Mouse (Mus musculus) ES-CJ7 (cell line): Measurements from ENCODE around the gene Adam17.
A peak's percentile ranks its signal among the peaks of the same experiment; 100 is the strongest.

Experiments
- DNase-seq: peaks from one replicate; pipeline ENCODE4 v3.0.0; 2011; ENCODE audit warnings: low read depth, low spot score

Gene Adam17

DNA sequence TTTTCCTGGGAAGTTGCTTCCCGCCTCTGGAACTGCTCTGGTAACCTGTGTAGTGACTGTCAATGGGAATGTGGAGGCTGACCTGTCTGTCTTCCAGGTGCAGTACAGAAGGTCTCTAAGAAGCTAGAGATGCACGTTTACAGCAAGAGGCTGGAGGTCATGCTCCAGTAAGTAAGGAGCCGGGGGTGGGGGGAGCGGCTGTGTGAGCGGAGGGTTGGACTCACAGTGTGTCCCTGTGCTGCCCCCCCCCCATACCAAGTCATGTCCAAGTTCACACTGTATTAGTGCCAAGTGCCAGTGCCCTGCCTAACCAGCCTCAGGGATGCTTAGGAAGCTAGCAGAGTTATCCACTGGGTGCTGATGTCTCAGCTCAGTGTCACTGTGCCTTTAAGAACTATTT is 61.2 kb downstream of the Adam17 start:
- DNase-seq, result no peak

DNA sequence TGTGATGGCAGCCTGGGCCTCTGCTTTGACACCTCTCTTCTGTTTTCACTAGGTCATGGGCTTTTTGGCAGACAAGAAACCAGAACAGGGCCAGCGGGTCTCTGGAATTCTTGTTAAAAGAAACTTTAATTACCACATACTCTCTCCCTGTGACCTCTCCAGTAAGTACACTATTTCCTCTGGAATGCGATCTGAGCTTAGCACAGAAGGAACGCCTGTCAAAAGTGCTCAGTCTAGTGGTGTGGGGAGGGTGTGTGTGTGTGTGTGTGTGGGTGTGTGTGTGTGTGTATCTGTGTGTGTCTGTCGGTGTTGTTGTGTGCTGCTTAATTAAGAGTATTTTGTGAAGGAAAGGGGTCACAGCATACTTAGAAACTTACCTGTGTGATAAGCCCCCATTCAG is 66.7 kb downstream of the Adam17 start:
- DNase-seq, result no peak

DNA sequence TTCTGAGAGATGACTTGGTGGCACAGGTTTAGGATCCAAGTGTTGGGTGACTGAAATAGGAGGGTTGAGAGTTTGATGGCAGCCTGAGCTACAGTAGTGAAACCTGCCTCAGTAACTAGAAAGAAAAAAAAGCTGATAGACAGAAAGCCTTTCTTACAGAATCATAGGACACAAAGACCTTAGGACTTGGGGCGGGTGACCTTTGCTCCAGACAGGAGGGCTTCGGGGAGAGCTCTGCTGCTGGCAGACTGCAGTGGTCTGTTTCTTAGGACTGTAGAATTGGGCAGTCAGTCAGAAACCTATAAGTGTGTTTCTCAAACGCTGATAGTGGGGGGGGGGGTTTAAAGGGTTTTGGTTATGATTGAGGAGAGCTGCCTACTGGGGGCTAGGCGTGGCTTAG is 67.7 kb downstream of the Adam17 start:
- DNase-seq, result no peak

DNA sequence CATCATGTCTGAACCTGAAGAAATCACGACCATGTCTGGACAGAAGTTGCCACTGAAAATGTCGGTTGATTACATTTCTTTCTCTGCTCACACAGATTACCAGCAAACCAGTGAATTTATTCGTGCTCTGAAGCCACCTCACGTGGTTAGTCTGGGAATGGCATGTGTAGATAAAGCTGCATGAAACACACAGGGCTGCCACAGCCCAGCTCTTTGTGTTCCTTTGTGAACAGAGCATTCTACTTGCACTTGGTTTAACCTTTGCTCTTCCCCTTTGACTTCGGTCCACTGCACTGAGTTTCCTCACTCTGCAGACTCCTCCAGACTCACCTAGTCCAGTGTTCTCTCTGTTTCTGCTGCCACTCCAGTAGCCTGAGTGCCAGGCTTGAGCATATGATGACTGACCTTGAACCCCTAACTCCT is 71.1 kb downstream of the Adam17 start:
- no peak for DNase-seq

DNA sequence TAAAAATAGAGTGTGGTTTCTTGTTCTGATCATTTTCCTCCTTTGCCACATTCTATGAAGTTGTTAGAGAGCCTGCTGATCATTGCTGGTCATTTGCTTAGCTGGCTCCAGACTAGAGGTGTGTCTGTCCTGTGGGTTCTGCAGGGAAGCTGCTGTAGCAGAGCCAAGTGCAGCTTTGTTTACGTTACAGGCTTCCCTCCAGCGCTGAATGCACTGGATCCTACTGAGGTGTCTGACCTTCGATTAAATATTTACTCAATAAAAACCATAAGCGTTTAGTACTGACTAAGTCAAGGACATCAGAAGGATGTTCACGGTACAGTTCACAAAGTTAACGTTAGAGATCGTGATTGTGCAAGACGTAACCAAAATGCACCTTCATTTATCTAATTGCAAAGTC is 71.5 kb downstream of the Adam17 start:
- no peak for DNase-seq

GRCm38 (mm10) chr12:21301324-21301723 is 72.1 kb downstream of the Adam17 start:
- no peak for DNase-seq

GRCm38 (mm10) chr12:21298856-21299255 is 74.6 kb downstream of the Adam17 start:
- no peak for DNase-seq

GRCm38 (mm10) chr12:21289651-21290050 is 83.8 kb downstream of the Adam17 start:
- DNase-seq, result no peak

- DNase-seq, result no peak
Measured at GRCm38 (mm10) chr12:21288716-21289395, 84.6 kb downstream of the Adam17 start.

DNA sequence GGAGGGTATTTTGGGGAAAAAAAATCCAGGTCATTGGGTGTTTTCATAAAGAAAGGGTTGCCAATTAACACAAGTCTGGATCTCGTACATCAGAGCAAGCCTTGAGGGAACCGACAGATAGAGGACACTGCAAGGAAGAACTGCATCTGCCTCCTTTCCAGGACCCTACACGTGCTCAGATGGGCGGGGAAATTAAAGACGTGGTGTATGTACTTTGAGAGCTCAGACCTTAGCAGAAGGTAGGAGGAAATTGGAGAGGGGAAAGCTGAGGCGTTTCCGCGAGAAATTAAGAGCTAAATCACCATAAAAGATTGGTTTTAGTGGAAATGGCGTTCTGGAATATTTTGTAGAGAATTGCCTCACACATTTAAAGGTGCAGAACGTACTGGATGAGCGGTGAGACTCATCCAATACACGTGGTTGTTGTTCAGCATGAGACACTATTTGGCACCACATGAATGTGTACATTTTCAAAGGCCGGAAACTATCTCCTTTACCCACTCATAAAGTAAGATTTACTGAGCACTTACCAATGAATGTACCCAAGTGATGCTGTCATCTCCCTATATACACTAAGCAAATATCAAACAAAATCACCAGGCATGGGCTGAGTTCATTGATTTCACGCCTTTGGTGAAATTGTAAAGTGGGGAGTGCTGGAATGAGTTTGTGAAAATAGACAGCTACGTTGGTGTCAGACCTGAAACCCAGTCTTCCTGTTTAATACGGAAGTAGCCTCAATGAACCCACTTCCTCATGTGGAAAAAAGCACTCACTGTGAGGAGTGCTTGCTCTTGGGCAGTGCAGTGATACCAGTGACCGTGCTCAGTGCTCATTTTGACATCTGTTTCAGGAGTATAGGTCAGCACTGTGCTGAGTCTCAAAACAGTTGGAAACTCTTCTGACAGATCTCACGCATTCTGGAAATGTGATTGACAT is 86.5 kb downstream of the Adam17 start:
- DNase-seq, result peak; percentile 32

DNA sequence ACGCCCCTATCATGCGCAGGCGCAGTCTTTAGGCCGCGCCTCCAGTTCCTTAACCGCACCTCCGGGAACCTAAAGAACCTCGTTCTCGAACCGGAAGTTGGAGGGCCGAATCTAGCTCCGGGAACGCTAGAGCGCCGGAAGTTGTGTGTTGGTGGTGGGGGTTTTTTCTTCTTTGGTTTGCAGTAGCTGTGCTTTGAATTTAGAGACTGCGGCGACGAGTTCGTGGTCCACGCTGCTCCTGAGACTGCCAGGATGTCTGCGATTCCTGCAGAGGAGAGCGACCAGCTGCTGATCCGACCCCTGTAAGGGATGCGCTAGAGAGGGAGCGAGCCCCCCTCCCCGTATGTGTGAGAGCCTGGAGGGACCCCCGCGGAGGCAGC is 87.2 kb downstream of the Adam17 start, which contains the start of gene Itgb1bp1:
Itgb1bp1 (minus strand) TSS at position 42 of the 380 bp plus-strand sequence.
- peak; percentile 99 for DNase-seq

- peak; percentile 14 for DNase-seq
Measured at GRCm38 (mm10) chr12:21285508-21286242, 87.8 kb downstream of the Adam17 start.

DNA sequence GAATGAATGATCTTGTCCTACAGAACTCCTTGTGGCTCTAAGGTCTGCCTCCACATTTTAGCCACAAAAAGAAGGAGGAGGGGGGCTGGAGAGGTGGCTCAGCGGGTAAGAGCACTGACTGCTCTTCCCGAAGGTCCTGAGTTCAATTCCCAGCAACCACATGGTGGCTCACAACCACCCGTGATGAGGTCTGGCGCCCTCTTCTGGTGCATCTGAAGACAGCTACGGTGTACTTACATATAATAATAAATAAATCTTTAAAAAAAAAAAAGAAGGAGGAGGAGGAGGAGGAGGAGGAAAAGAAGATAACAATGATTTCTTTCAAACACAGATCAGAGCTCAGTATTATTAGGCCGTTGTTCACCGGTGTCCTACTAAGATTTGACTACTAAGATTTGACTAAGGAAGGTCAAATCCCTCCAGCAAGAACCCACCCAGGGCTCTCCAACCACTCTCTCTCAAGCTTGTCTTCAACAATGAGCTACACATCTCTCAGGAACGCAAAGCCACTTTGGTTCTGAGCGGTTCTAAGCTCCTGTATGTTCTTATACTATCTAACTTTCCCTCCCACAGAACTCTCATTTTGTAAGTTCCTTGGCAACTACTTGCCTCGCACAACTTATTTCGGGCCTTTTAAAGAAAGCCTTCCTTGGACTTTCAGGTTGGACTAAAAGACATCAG is 88.5 kb downstream of the Adam17 start, which contains the start of gene Cpsf3:
Cpsf3 (plus strand) TSS at position 631 of the 681 bp plus-strand sequence.
- DNase-seq, result no peak

- DNase-seq, result no peak
Measured at GRCm38 (mm10) chr12:21277352-21277864, 96.0 kb downstream of the Adam17 start.

GRCm38 (mm10) chr12:21274446-21274845 is 99.0 kb downstream of the Adam17 start:
- DNase-seq, result no peak
